Mouse (Mus musculus) naive thymus-derived CD4-positive, alpha-beta T cell, adult 5 months (primary cell): ENCODE data around the gene Ctnnb1. TPM values are rescaled to one million over a fixed set of nuclear protein-coding genes. Genes with fewer than 3 reads are reported as not detected.

Experiments
- polyA plus RNA-seq: library from polyadenylated mRNA; unstranded; fragments of 100-300 nt; shearing (Covaris generic); gene quantifications from one replicate; pipeline ENCODE4 v1.2.1, GENCODE M21; 2017

Gene Ctnnb1
- 252 TPM for polyA plus RNA-seq

GRCm38 (mm10) chr9:120929081-120929480 lies at the start of gene Ctnnb1:
Gene Ctnnb1, plus strand, starts transcription at chr9:120929216.

